Comparison of ENCODE assay signal across 8 mouse cellular contexts in genomic region chr11:109860508-109860907, GRCm38 (mm10). TPM values are rescaled to one million over a fixed set of nuclear protein-coding genes. Genes with fewer than 3 reads are reported as not detected.
DNase-seq lines count a peak whose midpoint lies in the region; ATAC-seq lines count a peak whose summit lies in the region.

No protein-coding gene starts in this region.

- H3K4me2 ChIP-seq in midbrain, embryonic 11.5 days, result peak overlapping the region; percentile 9; the same call in 1 of the 2 replicates

- intact Hi-C loops in left cerebral cortex, postnatal 4 days (cut with DNase I), result loop anchor here (2.0 kb wide), 2 partner anchors 190 to 416 kb away; no protein-coding TSS in a partner anchor

- H3K27me3 ChIP-seq in embryonic facial prominence, embryonic 10.5 days (replicated peaks; ENCODE audit: low read depth, poor library complexity, severe bottlenecking), result no peaks in the 10 kb centered on the region
- no peaks in the 10 kb centered on the region for H3K27me3 ChIP-seq in midbrain, embryonic 11.5 days (ENCODE audit: control insufficient read depth, insufficient read depth, low read length)

- no peaks in the 10 kb centered on the region for H3K36me3 ChIP-seq in embryonic facial prominence, embryonic 10.5 days (replicated peaks)
- no peaks in the 10 kb centered on the region for H3K36me3 ChIP-seq in midbrain, embryonic 11.5 days (ENCODE audit: control insufficient read depth, insufficient read depth, low read length)

- WGBS in embryonic facial prominence, embryonic 10.5 days, result 10% methylated on average over 10 of the region's 10 CpGs
- WGBS in midbrain, embryonic 11.5 days, result 10% methylated on average over 10 of the region's 10 CpGs

- peak; percentile 93 for DNase-seq in adrenal gland, postnatal 14 days
- DNase-seq in embryonic facial prominence, embryonic 10.5 days (ENCODE audit: low spot score), result peak; percentile 89
- peak; percentile 99 for DNase-seq in heart, adult 11 months
- DNase-seq in kidney, adult 11 months, result peak; percentile 70
- DNase-seq in left cerebral cortex, postnatal 4 days, result peak; percentile 89
- DNase-seq in midbrain, embryonic 11.5 days (ENCODE audit: low spot score, missing footprints), result peak; percentile 99
- peak; percentile 98 for DNase-seq in right cerebral cortex, postnatal 4 days
- peak; percentile 70 for DNase-seq in yolk sac, embryonic 10.5 days (ENCODE audit: low spot score)

- H3K4me3 ChIP-seq in embryonic facial prominence, embryonic 10.5 days, result peak overlapping the region; percentile 43
- H3K4me3 ChIP-seq in midbrain, embryonic 11.5 days (ENCODE audit: low read depth, low read length), result no peak overlapping the region

- peaks cover 6% of the 10 kb centered on the region for H3K4me1 ChIP-seq in embryonic facial prominence, embryonic 10.5 days
- no peaks in the 10 kb centered on the region for H3K4me1 ChIP-seq in midbrain, embryonic 11.5 days (ENCODE audit: control insufficient read depth, insufficient read depth, low read length)

- no peaks in the 10 kb centered on the region for H3K9me3 ChIP-seq in embryonic facial prominence, embryonic 10.5 days
- H3K9me3 ChIP-seq in midbrain, embryonic 11.5 days (ENCODE audit: control insufficient read depth, low read length), result no peaks in the 10 kb centered on the region

- H3K9ac ChIP-seq in midbrain, embryonic 11.5 days (ENCODE audit: low read length), result no peak overlapping the region

- peak; percentile 59; the same call in 1 of the 2 replicates for ATAC-seq in midbrain, embryonic 11.5 days (ENCODE audit: low FRiP score)

- H3K27ac ChIP-seq in embryonic facial prominence, embryonic 10.5 days (replicated peaks), result peak overlapping the region; percentile 54
- no peak overlapping the region for H3K27ac ChIP-seq in midbrain, embryonic 11.5 days (ENCODE audit: low read depth, low read length)

RNA-seq across cellular contexts. Expression of gene 1700012B07Rik, which starts 32.7 kb away (rescaled TPM):
- total RNA-seq in adrenal gland, postnatal 14 days (2021), result not detected in 2 replicates
- not detected in 2 replicates for polyA plus RNA-seq in embryonic facial prominence, embryonic 10.5 days (2016; fragmentation: Nextera tagmentation; extraction: Ambion mirVana)
- not detected for total RNA-seq in left cerebral cortex, postnatal 4 days (2021)
- polyA plus RNA-seq in midbrain, embryonic 11.5 days (2014; fragmentation: Nextera tagmentation; extraction: Ambion mirVana), result not detected in 2 replicates
